Mouse (Mus musculus) ES-Bruce4 (cell line): ENCODE data around the gene Foxj2.

ENCODE experiments used
- CTCF ChIP-seq: IDR thresholded peaks from one replicate; pipeline ENCODE4 v1.8.1; 2011; ENCODE audit warnings: low read depth, low read length
- EP300 ChIP-seq: IDR thresholded peaks from 2 replicates; pipeline ENCODE4 v1.6.1; 2011; ENCODE audit warnings: low read depth, low read length; ENCODE audit not compliant: insufficient read depth
- POLR2A ChIP-seq: IDR thresholded peaks from one replicate; pipeline ENCODE4 v1.8.1; 2011; ENCODE audit warnings: low read length; ENCODE audit not compliant: insufficient read depth

- TF ChIP-seq CTCF (no peak), POLR2A (no peak), EP300 (no peak)
Observed at GRCm38 (mm10) chr6:122774345-122774744, 45.4 kb upstream of the Foxj2 start.
